Mouse (Mus musculus): ENCODE measurements at regions not wholly inside any gene's neighbourhood (a gene's known extent, or its start where the extent isn't known, plus 50 kb on each side); places are given as distances from the start of the nearest gene placed in this dataset.

DNA sequence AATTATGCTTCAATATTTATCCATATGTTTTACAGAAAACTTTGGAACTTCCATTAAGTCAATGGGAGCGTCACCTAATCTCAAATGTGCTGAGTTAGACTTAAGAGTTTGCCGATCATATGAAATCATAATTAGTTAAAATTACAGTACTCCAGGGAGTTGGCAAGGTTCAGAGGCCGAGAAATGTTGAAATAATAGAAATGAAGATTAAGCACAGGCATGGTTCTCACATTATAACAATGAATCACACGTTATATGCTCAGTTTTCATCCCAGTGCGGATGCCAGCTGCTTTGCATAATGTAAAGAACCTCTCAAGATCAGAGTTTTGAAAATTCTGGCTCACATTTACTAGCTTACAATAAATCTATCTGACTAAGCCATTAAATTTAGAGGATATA is 612.7 kb upstream of the N6amt1 start:
- no peak for DNase-seq (ENCODE audit: low read depth, low spot score)
- Histone ChIP-seq H3K4me3 (ENCODE audit: insufficient read depth in 1 of 2, low read depth in 1 of 2, low read length in 2 of 2, poor library complexity in 1 of 2, severe bottlenecking in 1 of 2) (no peak overlapping the region), H3K36me3 (ENCODE audit: control insufficient read depth, insufficient read depth, low read length, poor library complexity, severe bottlenecking) (no peaks in the 10 kb centered on the region), H3K9me3 (ENCODE audit: control insufficient read depth, insufficient read depth, low read depth, low read length) (no peaks in the 10 kb centered on the region), H3K4me1 (ENCODE audit: control insufficient read depth in 2 of 2, insufficient read depth in 2 of 2, low read length in 2 of 2, poor library complexity in 1 of 2) (no peaks in the 10 kb centered on the region), H3K27ac (ENCODE audit: insufficient read depth, low read depth, low read length, poor library complexity, severe bottlenecking) (no peak overlapping the region), H3K9ac (ENCODE audit: insufficient read depth, low read depth, low read length, poor library complexity, severe bottlenecking) (no peak overlapping the region)
- in situ Hi-C loops (cut with MboI; ENCODE audit: low sequenced_read_pairs in 2 of 2, unreplicated experiment in 2 of 2) = no loop called here
- TF ChIP-seq MAFK (IDR thresholded peaks at IDR 0.05; ENCODE audit: insufficient read depth, low read depth, low read length) = no peak
- no peak for TF ChIP-seq ZC3H11A (IDR thresholded peaks at IDR 0.05; ENCODE audit: borderline replicate concordance, low read depth, low read length)
- no peak for TF ChIP-seq CHD2 (IDR thresholded peaks at IDR 0.05; ENCODE audit: low read depth, low read length)
- TF ChIP-seq HCFC1 (IDR thresholded peaks at IDR 0.05; ENCODE audit: borderline replicate concordance, insufficient read depth, low read length) = no peak
- no peak for TF ChIP-seq ZNF384 (IDR thresholded peaks at IDR 0.05; ENCODE audit: low read depth, low read length)

DNA sequence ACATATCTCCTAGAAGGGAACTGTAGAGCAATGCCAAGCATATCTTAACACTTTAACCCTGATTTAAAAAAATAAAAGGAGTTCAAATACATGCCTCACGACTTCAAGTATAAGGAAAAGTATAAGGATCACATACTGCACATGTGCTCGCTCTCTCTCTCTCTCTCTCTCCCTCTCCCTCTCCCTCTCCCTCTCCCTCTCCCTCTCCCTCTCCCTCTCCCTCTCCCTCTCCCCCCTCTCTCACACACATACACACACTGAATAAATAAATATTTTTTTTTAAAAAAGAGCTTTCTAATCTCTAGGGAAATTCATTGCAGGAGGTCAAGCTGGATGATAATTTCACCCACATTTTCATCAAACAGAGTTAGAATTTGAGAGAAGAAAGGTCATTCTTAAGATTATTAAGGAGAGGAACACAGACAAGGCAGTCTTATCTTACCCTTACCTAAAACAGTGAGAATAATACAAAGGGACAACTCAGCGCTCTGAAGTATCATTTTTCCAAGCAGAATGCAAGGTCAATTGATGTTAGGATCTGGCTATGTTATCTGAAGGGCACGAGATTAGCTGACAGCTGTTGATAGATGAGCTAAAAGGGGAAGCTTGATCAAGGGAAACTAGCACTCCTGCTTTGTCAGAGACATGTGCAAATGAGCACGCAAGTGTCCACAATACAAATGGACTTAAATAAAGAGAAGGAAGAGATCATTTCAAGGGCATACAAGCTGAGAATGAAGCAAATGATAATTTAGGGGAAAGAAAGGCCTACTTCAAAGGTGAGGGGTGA is 634.8 kb upstream of the N6amt1 start:
- Histone ChIP-seq H3K9ac (ENCODE audit: insufficient read depth, low read depth, low read length, poor library complexity, severe bottlenecking) (no peak overlapping the region), H3K27ac (ENCODE audit: insufficient read depth, low read depth, low read length, poor library complexity, severe bottlenecking) (no peak overlapping the region), H3K36me3 (ENCODE audit: control insufficient read depth, insufficient read depth, low read length, poor library complexity, severe bottlenecking) (no peaks in the 10 kb centered on the region), H3K4me1 (ENCODE audit: control insufficient read depth in 2 of 2, insufficient read depth in 2 of 2, low read length in 2 of 2, poor library complexity in 1 of 2) (no peaks in the 10 kb centered on the region), H3K9me3 (ENCODE audit: control insufficient read depth, insufficient read depth, low read depth, low read length) (no peaks in the 10 kb centered on the region), H3K4me3 (ENCODE audit: insufficient read depth in 1 of 2, low read depth in 1 of 2, low read length in 2 of 2, poor library complexity in 1 of 2, severe bottlenecking in 1 of 2) (no peak overlapping the region)
- DNase-seq (ENCODE audit: low read depth, low spot score) = no peak
- no peak for TF ChIP-seq HCFC1 (IDR thresholded peaks at IDR 0.05; ENCODE audit: borderline replicate concordance, insufficient read depth, low read length)
- no peak for TF ChIP-seq ZC3H11A (IDR thresholded peaks at IDR 0.05; ENCODE audit: borderline replicate concordance, low read depth, low read length)
- no peak for TF ChIP-seq ZNF384 (IDR thresholded peaks at IDR 0.05; ENCODE audit: low read depth, low read length)
- TF ChIP-seq CHD2 (IDR thresholded peaks at IDR 0.05; ENCODE audit: low read depth, low read length) = no peak
- TF ChIP-seq MAFK (IDR thresholded peaks at IDR 0.05; ENCODE audit: insufficient read depth, low read depth, low read length) = no peak
- in situ Hi-C loops (cut with MboI; ENCODE audit: low sequenced_read_pairs in 2 of 2, unreplicated experiment in 2 of 2) = no loop called here

DNA sequence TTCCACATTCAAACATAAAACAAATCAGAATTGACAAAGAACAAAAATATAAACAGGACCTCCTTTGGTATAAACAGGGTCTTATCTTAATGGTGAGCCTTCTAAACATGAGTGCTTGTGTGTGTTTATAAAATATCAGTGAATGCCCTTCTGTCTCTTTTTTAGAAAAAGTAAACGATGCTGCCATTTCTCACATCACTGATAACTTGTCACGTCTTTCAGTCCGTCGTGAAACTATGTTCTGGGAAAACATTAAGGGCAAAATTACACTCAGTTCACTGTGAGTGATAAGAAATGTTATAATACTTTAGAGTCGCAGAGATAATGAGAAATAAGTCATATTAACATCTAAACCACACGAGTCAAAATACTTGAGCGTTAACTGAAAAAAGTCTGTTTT is 635.6 kb upstream of the N6amt1 start:
- no peaks in the 10 kb centered on the region for H3K9me3 ChIP-seq (ENCODE audit: control insufficient read depth, insufficient read depth, low read depth, low read length)
- no peak overlapping the region for H3K9ac ChIP-seq (ENCODE audit: insufficient read depth, low read depth, low read length, poor library complexity, severe bottlenecking)
- H3K27ac ChIP-seq (ENCODE audit: insufficient read depth, low read depth, low read length, poor library complexity, severe bottlenecking) = no peak overlapping the region
- DNase-seq (ENCODE audit: low read depth, low spot score) = no peak
- H3K4me3 ChIP-seq (ENCODE audit: insufficient read depth in 1 of 2, low read depth in 1 of 2, low read length in 2 of 2, poor library complexity in 1 of 2, severe bottlenecking in 1 of 2) = no peak overlapping the region
- H3K4me1 ChIP-seq (ENCODE audit: control insufficient read depth in 2 of 2, insufficient read depth in 2 of 2, low read length in 2 of 2, poor library complexity in 1 of 2) = no peaks in the 10 kb centered on the region
- in situ Hi-C loops (cut with MboI; ENCODE audit: low sequenced_read_pairs in 2 of 2, unreplicated experiment in 2 of 2) = no loop called here
- TF ChIP-seq HCFC1 (IDR thresholded peaks at IDR 0.05; ENCODE audit: borderline replicate concordance, insufficient read depth, low read length) (no peak), CHD2 (IDR thresholded peaks at IDR 0.05; ENCODE audit: low read depth, low read length) (no peak), MAFK (IDR thresholded peaks at IDR 0.05; ENCODE audit: insufficient read depth, low read depth, low read length) (no peak), ZNF384 (IDR thresholded peaks at IDR 0.05; ENCODE audit: low read depth, low read length) (no peak), ZC3H11A (IDR thresholded peaks at IDR 0.05; ENCODE audit: borderline replicate concordance, low read depth, low read length) (no peak)
- no peaks in the 10 kb centered on the region for H3K36me3 ChIP-seq (ENCODE audit: control insufficient read depth, insufficient read depth, low read length, poor library complexity, severe bottlenecking)

DNA sequence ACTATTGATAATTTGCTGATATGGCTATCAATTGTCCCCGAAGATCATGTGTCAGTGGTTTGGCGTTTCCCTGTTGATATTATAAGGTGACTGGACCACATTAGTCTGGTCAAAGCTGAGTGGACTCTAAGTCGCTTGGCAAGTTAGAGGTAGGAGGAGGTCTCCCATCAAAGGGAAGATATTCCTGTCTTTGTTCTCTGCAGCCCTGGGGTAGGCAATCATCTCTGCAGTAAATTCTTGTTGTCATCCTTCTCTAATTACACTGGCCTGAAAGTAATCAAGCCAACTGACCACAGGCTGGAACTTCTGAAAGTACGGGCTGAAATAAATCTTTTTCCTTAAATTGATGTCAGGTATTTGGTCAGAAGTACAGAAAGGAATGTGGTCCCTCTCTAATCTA is 652.3 kb upstream of the N6amt1 start:
- no peak overlapping the region for H3K4me3 ChIP-seq (ENCODE audit: insufficient read depth in 1 of 2, low read depth in 1 of 2, low read length in 2 of 2, poor library complexity in 1 of 2, severe bottlenecking in 1 of 2)
- no peaks in the 10 kb centered on the region for H3K4me1 ChIP-seq (ENCODE audit: control insufficient read depth in 2 of 2, insufficient read depth in 2 of 2, low read length in 2 of 2, poor library complexity in 1 of 2)
- no peak overlapping the region for H3K27ac ChIP-seq (ENCODE audit: insufficient read depth, low read depth, low read length, poor library complexity, severe bottlenecking)
- no peak overlapping the region for H3K9ac ChIP-seq (ENCODE audit: insufficient read depth, low read depth, low read length, poor library complexity, severe bottlenecking)
- TF ChIP-seq CHD2 (IDR thresholded peaks at IDR 0.05; ENCODE audit: low read depth, low read length) (no peak), ZC3H11A (IDR thresholded peaks at IDR 0.05; ENCODE audit: borderline replicate concordance, low read depth, low read length) (no peak), ZNF384 (IDR thresholded peaks at IDR 0.05; ENCODE audit: low read depth, low read length) (no peak), MAFK (IDR thresholded peaks at IDR 0.05; ENCODE audit: insufficient read depth, low read depth, low read length) (no peak), HCFC1 (IDR thresholded peaks at IDR 0.05; ENCODE audit: borderline replicate concordance, insufficient read depth, low read length) (no peak)
- no peaks in the 10 kb centered on the region for H3K36me3 ChIP-seq (ENCODE audit: control insufficient read depth, insufficient read depth, low read length, poor library complexity, severe bottlenecking)
- H3K9me3 ChIP-seq (ENCODE audit: control insufficient read depth, insufficient read depth, low read depth, low read length) = no peaks in the 10 kb centered on the region
- no peak for DNase-seq (ENCODE audit: low read depth, low spot score)
- in situ Hi-C loops (cut with MboI; ENCODE audit: low sequenced_read_pairs in 2 of 2, unreplicated experiment in 2 of 2) = no loop called here

Data from ES-E14 (cell line).